Mouse (Mus musculus): ENCODE measurements around the gene Acbd7. TPM values are rescaled to one million over a fixed set of nuclear protein-coding genes. Genes with fewer than 3 reads are reported as not detected.

Gene Acbd7
- polyA plus RNA-seq, 1 experiment from 2014 or later: not detected

GRCm38 (mm10) chr2:3332056-3332455, 3.9 kb upstream of the Acbd7 start:
- Histone ChIP-seq H3K4me1 (replicated peaks) (peaks cover 18% of the 10 kb centered on the region), H3K36me3 (peaks cover 22% of the 10 kb centered on the region), H3K9ac (replicated peaks) (peak overlapping the region; percentile 77), H3K27ac (peak overlapping the region; percentile 64; the same call in 1 of the 2 replicates), H3K4me2 (peak overlapping the region; percentile 68), H3K27me3 (peaks cover 15% of the 10 kb centered on the region), H3K4me3 (replicated peaks) (peak overlapping the region; percentile 67), H3K9me3 (no peaks in the 10 kb centered on the region)
- 3% methylated on average over 21 of the region's 21 CpGs for WGBS
- no peak for ATAC-seq (ENCODE audit: insufficient number of reproducible peaks, insufficient read depth, low FRiP score, low TSS enrichment, low read depth)

GRCm38 (mm10) chr2:3332484-3333242, 3.3 kb upstream of the Acbd7 start, which contains the start of gene Rpp38:
TSS of gene Rpp38 (minus strand) at chr2:3332643.
- under 1% methylated on average over 45 of the region's 45 CpGs for WGBS

GRCm38 (mm10) chr2:3333761-3334160, 2.2 kb upstream of the Acbd7 start:
- no peaks in the 10 kb centered on the region for H3K9me3 ChIP-seq
- WGBS: 91% methylated on average over 12 of the region's 12 CpGs
- no peak overlapping the region for H3K9ac ChIP-seq (replicated peaks)
- H3K4me3 ChIP-seq (replicated peaks): no peak overlapping the region
- peaks cover 12% of the 10 kb centered on the region for H3K36me3 ChIP-seq
- no peak for ATAC-seq (ENCODE audit: insufficient number of reproducible peaks, insufficient read depth, low FRiP score, low TSS enrichment, low read depth)
- H3K27ac ChIP-seq: no peak overlapping the region
- peaks cover 18% of the 10 kb centered on the region for H3K4me1 ChIP-seq (replicated peaks)
- peaks cover 21% of the 10 kb centered on the region for H3K27me3 ChIP-seq
- H3K4me2 ChIP-seq: no peak overlapping the region

More at GRCm38 (mm10) chr2:3332484-3333242, 3.3 kb upstream of the Acbd7 start, which contains the start of gene Rpp38:
- Histone ChIP-seq H3K4me3 (replicated peaks) (peak within 1 kb of the TSS; percentile 67), H3K4me2 (peak within 1 kb of the TSS; percentile 68), H3K36me3 (peaks cover 22% of the 10 kb centered on the region), H3K9me3 (no peaks in the 10 kb centered on the region), H3K27me3 (peaks cover 19% of the 10 kb centered on the region), H3K4me1 (replicated peaks) (peaks cover 18% of the 10 kb centered on the region), H3K27ac (peak within 1 kb of the TSS; percentile 64; the same call in 1 of the 2 replicates), H3K9ac (replicated peaks) (peak within 1 kb of the TSS; percentile 77)
- peak; percentile 97 for ATAC-seq (ENCODE audit: insufficient number of reproducible peaks, insufficient read depth, low FRiP score, low TSS enrichment, low read depth)

GRCm38 (mm10) chr2:3348422-3348821, 12.5 kb downstream of the Acbd7 start:
- ATAC-seq (ENCODE audit: insufficient number of reproducible peaks, insufficient read depth, low FRiP score, low TSS enrichment, low read depth): no peak
- Histone ChIP-seq H3K4me2 (no peak overlapping the region), H3K9ac (replicated peaks) (no peak overlapping the region), H3K9me3 (no peaks in the 10 kb centered on the region), H3K27me3 (peaks cover 5% of the 10 kb centered on the region; the same call in 1 of the 2 replicates), H3K4me1 (replicated peaks) (no peaks in the 10 kb centered on the region), H3K4me3 (replicated peaks) (no peak overlapping the region), H3K36me3 (no peaks in the 10 kb centered on the region), H3K27ac (no peak overlapping the region)
- WGBS: 83% methylated on average over 4 of the region's 4 CpGs

- WGBS: 22% methylated on average over 3 of the region's 3 CpGs
- ATAC-seq (ENCODE audit: insufficient number of reproducible peaks, insufficient read depth, low FRiP score, low TSS enrichment, low read depth): no peak
- H3K4me2 ChIP-seq: no peak overlapping the region
- no peaks in the 10 kb centered on the region for H3K4me1 ChIP-seq (replicated peaks)
- no peaks in the 10 kb centered on the region for H3K9me3 ChIP-seq
- H3K27me3 ChIP-seq: 0 out of 2 replicates have a peak, but pooled peaks cover 5% of the 10 kb centered on the region
- no peak overlapping the region for H3K27ac ChIP-seq
- H3K4me3 ChIP-seq (replicated peaks): no peak overlapping the region
- no peak overlapping the region for H3K9ac ChIP-seq (replicated peaks)
- no peaks in the 10 kb centered on the region for H3K36me3 ChIP-seq
Measured at GRCm38 (mm10) chr2:3348919-3349318, 13.0 kb downstream of the Acbd7 start.

GRCm38 (mm10) chr2:3353160-3353559, 17.2 kb downstream of the Acbd7 start:
- H3K4me1 ChIP-seq (replicated peaks): no peaks in the 10 kb centered on the region

GRCm38 (mm10) chr2:3355793-3356192, 19.8 kb downstream of the Acbd7 start:
- Histone ChIP-seq H3K9me3 (no peaks in the 10 kb centered on the region), H3K36me3 (no peaks in the 10 kb centered on the region), H3K4me2 (no peak overlapping the region), H3K27me3 (no peaks in the 10 kb centered on the region), H3K27ac (no peak overlapping the region), H3K9ac (replicated peaks) (no peak overlapping the region), H3K4me1 (replicated peaks) (no peaks in the 10 kb centered on the region), H3K4me3 (replicated peaks) (no peak overlapping the region)
- WGBS: 94% methylated on average over 8 of the region's 8 CpGs
- no peak for ATAC-seq (ENCODE audit: insufficient number of reproducible peaks, insufficient read depth, low FRiP score, low TSS enrichment, low read depth)

More at GRCm38 (mm10) chr2:3353160-3353559, 17.2 kb downstream of the Acbd7 start:
- ATAC-seq (ENCODE audit: insufficient number of reproducible peaks, insufficient read depth, low FRiP score, low TSS enrichment, low read depth): no peak
- Histone ChIP-seq H3K4me3 (replicated peaks) (no peak overlapping the region), H3K36me3 (no peaks in the 10 kb centered on the region), H3K4me2 (no peak overlapping the region), H3K9ac (replicated peaks) (no peak overlapping the region), H3K27ac (no peak overlapping the region), H3K27me3 (no peaks in the 10 kb centered on the region), H3K9me3 (no peaks in the 10 kb centered on the region)

GRCm38 (mm10) chr2:3356311-3356710, 20.3 kb downstream of the Acbd7 start:
- 65% methylated on average over 3 of the region's 3 CpGs for WGBS
- H3K9me3 ChIP-seq: no peaks in the 10 kb centered on the region
- no peak overlapping the region for H3K9ac ChIP-seq (replicated peaks)
- no peak overlapping the region for H3K27ac ChIP-seq
- H3K36me3 ChIP-seq: no peaks in the 10 kb centered on the region
- no peak for ATAC-seq (ENCODE audit: insufficient number of reproducible peaks, insufficient read depth, low FRiP score, low TSS enrichment, low read depth)
- no peak overlapping the region for H3K4me3 ChIP-seq (replicated peaks)
- no peaks in the 10 kb centered on the region for H3K4me1 ChIP-seq (replicated peaks)
- no peak overlapping the region for H3K4me2 ChIP-seq
- H3K27me3 ChIP-seq: no peaks in the 10 kb centered on the region

- H3K36me3 ChIP-seq: no peaks in the 10 kb centered on the region
- no peaks in the 10 kb centered on the region for H3K9me3 ChIP-seq
- no peak overlapping the region for H3K4me3 ChIP-seq (replicated peaks)
- no peak overlapping the region for H3K9ac ChIP-seq (replicated peaks)
- H3K4me1 ChIP-seq (replicated peaks): no peaks in the 10 kb centered on the region
- H3K27me3 ChIP-seq: no peaks in the 10 kb centered on the region
- no peak for ATAC-seq (ENCODE audit: insufficient number of reproducible peaks, insufficient read depth, low FRiP score, low TSS enrichment, low read depth)
- no peak overlapping the region for H3K4me2 ChIP-seq
- 82% methylated on average over 3 of the region's 3 CpGs for WGBS
- no peak overlapping the region for H3K27ac ChIP-seq
Measured at GRCm38 (mm10) chr2:3357887-3358286, 21.9 kb downstream of the Acbd7 start.

GRCm38 (mm10) chr2:3361067-3361466, 25.1 kb downstream of the Acbd7 start:
- WGBS: 81% methylated on average over 3 of the region's 3 CpGs
- no peak for ATAC-seq (ENCODE audit: insufficient number of reproducible peaks, insufficient read depth, low FRiP score, low TSS enrichment, low read depth)

GRCm38 (mm10) chr2:3365127-3365526, 29.2 kb downstream of the Acbd7 start:
- Histone ChIP-seq H3K27ac (no peak overlapping the region), H3K9me3 (no peaks in the 10 kb centered on the region), H3K9ac (replicated peaks) (no peak overlapping the region), H3K27me3 (no peaks in the 10 kb centered on the region), H3K4me1 (replicated peaks) (no peaks in the 10 kb centered on the region), H3K4me2 (no peak overlapping the region), H3K4me3 (replicated peaks) (no peak overlapping the region), H3K36me3 (no peaks in the 10 kb centered on the region)
- ATAC-seq (ENCODE audit: insufficient number of reproducible peaks, insufficient read depth, low FRiP score, low TSS enrichment, low read depth): no peak
- 69% methylated on average over 4 of the region's 4 CpGs for WGBS

More at GRCm38 (mm10) chr2:3361067-3361466, 25.1 kb downstream of the Acbd7 start:
- H3K4me2 ChIP-seq: no peak overlapping the region
- no peaks in the 10 kb centered on the region for H3K9me3 ChIP-seq
- no peaks in the 10 kb centered on the region for H3K4me1 ChIP-seq (replicated peaks)
- no peaks in the 10 kb centered on the region for H3K36me3 ChIP-seq
- H3K4me3 ChIP-seq (replicated peaks): no peak overlapping the region
- H3K27ac ChIP-seq: no peak overlapping the region
- no peaks in the 10 kb centered on the region for H3K27me3 ChIP-seq
- no peak overlapping the region for H3K9ac ChIP-seq (replicated peaks)
